Mouse (Mus musculus) intestine, embryonic 14.5 days (tissue): Measurements from ENCODE around the gene Zbtb48. TPM values are rescaled to one million over a fixed set of nuclear protein-coding genes. Genes with fewer than 3 reads are reported as not detected.
A peak's percentile ranks its signal among the peaks of the same experiment; 100 is the strongest.

ENCODE experiments used
- ATAC-seq: fragments of 200-750 bp; cut with Nextera tagmentation; replicated peaks from 2 replicates; pipeline ENCODE4 v1.8.0; 2017; ENCODE audit warnings: low read depth, moderate number of reproducible peaks, moderate TSS enrichment, moderate library complexity; ENCODE audit not compliant: low FRiP score, low TSS enrichment
- DNase-seq: peaks from one replicate; pipeline ENCODE4 v3.0.0-alpha.2; 2018; ENCODE audit warnings: low spot score
- H3K27ac ChIP-seq: fragments of 300-500 bp; sonication (generic); 2 replicates; pipeline ENCODE4 v1.5.1; 2014; ENCODE audit warnings: low read depth, mild to moderate bottlenecking, control low read depth
- H3K27me3 ChIP-seq: fragments of 300-500 bp; sonication (generic); replicated peaks from 2 replicates; pipeline ENCODE4 v1.6.1; 2014; ENCODE audit warnings: low read length, control low read depth; ENCODE audit not compliant: control insufficient read depth, insufficient read depth
- H3K36me3 ChIP-seq: fragments of 300-500 bp; sonication (generic); 2 replicates; pipeline ENCODE4 v1.6.1; 2014; ENCODE audit warnings: low read length, control low read depth; ENCODE audit not compliant: control insufficient read depth, insufficient read depth
- H3K4me1 ChIP-seq: fragments of 300-500 bp; sonication (generic); replicated peaks from 2 replicates; pipeline ENCODE4 v1.6.1; 2014; ENCODE audit warnings: low read length, control low read depth, mixed read lengths; ENCODE audit not compliant: control insufficient read depth, insufficient read depth
- H3K4me2 ChIP-seq: fragments of 300-500 bp; sonication (generic); 2 replicates; pipeline ENCODE4 v1.6.1; 2014; ENCODE audit warnings: low read length
- H3K4me3 ChIP-seq: fragments of 300-500 bp; sonication (generic); 2 replicates; pipeline ENCODE4 v1.5.1; 2014; ENCODE audit warnings: low read depth, low read length, control low read depth, mixed read lengths
- H3K9ac ChIP-seq: fragments of 300-500 bp; sonication (generic); 2 replicates; pipeline ENCODE4 v1.6.1; 2014; ENCODE audit warnings: mild to moderate bottlenecking, low read length
- H3K9me3 ChIP-seq: fragments of 300-500 bp; sonication (generic); 2 replicates; pipeline ENCODE4 v1.6.1; 2016; ENCODE audit warnings: low read length, control low read depth; ENCODE audit not compliant: control insufficient read depth
- WGBS: fragments of 180-500 bp; shearing (Covaris S2); extraction: QIAGEN DNeasy Blood & Tissue Kit; methylation state at CpG from one replicate; pipeline ENCODE4 v1.1.7; 2014; 5-methylcytosine and 5-hydroxymethylcytosine counted together
- polyA plus RNA-seq: library from polyadenylated mRNA; unstranded; fragments of >200 nt; fragmentation: Nextera tagmentation; extraction: Ambion mirVana; gene quantifications from 2 replicates; pipeline ENCODE4 v1.2.1, GENCODE M21; 2014

Zbtb48 gene
- polyA plus RNA-seq, 1 experiment from 2014 or later = 16.3 TPM

DNA sequence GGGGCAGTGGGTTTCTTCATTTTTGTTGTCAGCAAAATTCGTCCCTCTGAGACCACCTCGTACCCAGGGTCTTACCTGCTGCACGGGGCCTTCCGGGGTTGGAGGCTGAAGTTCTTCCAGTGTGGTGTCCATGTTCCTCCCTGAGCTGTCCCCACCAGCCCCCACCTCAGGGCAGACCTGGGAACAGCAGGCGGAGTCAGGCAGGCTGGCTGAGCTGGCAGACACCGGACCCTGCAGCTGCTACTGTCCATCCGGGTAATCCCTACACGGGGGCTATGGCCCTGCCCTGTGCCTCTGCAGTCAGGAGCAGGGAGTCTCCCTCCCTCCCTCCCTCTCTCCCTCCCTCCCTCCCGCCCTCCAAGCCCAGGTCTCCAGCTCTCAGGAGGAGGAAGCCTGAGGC, 43.9 kb downstream of the Zbtb48 start:
- Histone ChIP-seq H3K27me3 (no peaks in the 10 kb centered on the region), H3K4me2 (no peak overlapping the region), H3K9me3 (no peaks in the 10 kb centered on the region), H3K9ac (no peak overlapping the region), H3K4me3 (no peak overlapping the region), H3K27ac (no peak overlapping the region), H3K36me3 (peaks cover 46% of the 10 kb centered on the region), H3K4me1 (peaks cover 12% of the 10 kb centered on the region)
- DNase-seq (no peak), ATAC-seq (no peak)
- 38% methylated on average over 8 of the region's 9 CpGs for WGBS

DNA sequence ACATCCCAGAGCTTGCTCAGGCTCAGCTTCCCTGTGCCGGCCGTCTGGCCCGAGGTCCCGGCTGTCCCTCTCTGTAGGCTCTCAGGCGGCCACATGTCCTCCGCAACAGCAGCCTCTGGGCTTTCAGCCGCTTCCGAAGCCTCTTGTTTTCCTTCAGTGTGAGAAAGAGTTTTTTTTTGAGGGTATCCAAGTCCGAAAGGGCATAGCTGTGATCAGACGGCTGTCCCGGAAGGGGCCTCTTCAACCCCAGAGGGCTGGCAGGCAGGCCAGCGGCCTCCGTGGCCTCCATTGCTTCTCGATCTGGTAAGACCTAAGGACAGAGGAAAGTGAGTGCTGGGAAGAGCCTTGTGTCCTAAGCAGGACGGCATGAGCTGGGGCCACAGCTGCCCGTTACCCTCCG, 44.4 kb downstream of the Zbtb48 start:
- Histone ChIP-seq H3K9me3 (no peaks in the 10 kb centered on the region), H3K27me3 (no peaks in the 10 kb centered on the region), H3K27ac (no peak overlapping the region), H3K4me2 (no peak overlapping the region), H3K9ac (no peak overlapping the region), H3K4me1 (peaks cover 10% of the 10 kb centered on the region), H3K4me3 (no peak overlapping the region), H3K36me3 (peaks cover 49% of the 10 kb centered on the region)
- DNase-seq = no peak
- no peak for ATAC-seq
- WGBS = 61% methylated on average over 17 of the region's 17 CpGs

DNA sequence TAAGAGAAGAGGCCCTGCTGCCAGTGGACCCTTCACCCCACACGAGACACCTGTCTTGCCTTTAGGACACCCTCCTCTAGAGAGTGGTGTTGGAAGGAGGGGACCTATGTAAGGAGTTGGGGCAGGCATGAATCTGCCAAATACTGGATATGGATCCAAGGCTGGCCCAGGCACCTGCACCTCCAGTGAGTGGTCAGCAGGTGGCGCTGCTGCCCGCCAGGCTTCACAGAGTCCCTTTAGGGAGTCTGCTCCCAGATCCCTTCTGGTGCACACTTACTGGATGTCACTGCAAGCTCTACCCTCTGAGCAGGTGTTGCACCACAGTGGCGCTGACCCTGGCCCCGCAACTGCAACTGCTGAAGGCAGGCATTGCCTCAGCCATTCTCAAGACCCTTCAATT, 46.1 kb downstream of the Zbtb48 start:
- no peaks in the 10 kb centered on the region for H3K27me3 ChIP-seq
- no peak overlapping the region for H3K9ac ChIP-seq
- H3K4me2 ChIP-seq = no peak overlapping the region
- 17% methylated on average over 5 of the region's 5 CpGs for WGBS
- H3K27ac ChIP-seq = no peak overlapping the region
- H3K36me3 ChIP-seq = peaks cover 59% of the 10 kb centered on the region
- no peaks in the 10 kb centered on the region for H3K4me1 ChIP-seq
- no peak overlapping the region for H3K4me3 ChIP-seq
- DNase-seq (peak; percentile 91), ATAC-seq (peak; percentile 67)
- no peaks in the 10 kb centered on the region for H3K9me3 ChIP-seq

DNA sequence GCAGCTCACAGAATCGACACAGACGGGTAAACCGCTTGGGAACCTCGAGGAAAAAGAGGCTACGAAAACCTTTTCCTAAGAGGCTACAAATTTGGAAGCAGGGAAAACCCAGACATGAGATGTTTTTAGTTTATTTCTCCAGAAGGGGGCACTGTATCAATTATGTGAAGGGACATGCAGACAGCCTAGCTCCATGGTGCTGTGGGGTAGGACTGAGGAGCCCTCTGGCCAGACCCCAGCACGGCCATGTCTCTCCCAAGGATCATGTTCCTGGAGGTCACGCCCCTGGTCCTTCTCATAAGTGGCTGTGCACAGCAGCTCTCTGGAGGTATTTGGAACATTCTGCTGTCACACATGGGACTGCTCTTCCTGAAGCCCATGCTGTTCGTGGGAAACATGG, 46.8 kb downstream of the Zbtb48 start:
- ATAC-seq = no peak
- Histone ChIP-seq H3K27ac (no peak overlapping the region), H3K9me3 (no peaks in the 10 kb centered on the region), H3K36me3 (peaks cover 60% of the 10 kb centered on the region), H3K4me1 (no peaks in the 10 kb centered on the region), H3K27me3 (no peaks in the 10 kb centered on the region), H3K9ac (no peak overlapping the region), H3K4me3 (no peak overlapping the region), H3K4me2 (no peak overlapping the region)
- WGBS = 80% methylated on average over 8 of the region's 8 CpGs
- no peak for DNase-seq

DNA sequence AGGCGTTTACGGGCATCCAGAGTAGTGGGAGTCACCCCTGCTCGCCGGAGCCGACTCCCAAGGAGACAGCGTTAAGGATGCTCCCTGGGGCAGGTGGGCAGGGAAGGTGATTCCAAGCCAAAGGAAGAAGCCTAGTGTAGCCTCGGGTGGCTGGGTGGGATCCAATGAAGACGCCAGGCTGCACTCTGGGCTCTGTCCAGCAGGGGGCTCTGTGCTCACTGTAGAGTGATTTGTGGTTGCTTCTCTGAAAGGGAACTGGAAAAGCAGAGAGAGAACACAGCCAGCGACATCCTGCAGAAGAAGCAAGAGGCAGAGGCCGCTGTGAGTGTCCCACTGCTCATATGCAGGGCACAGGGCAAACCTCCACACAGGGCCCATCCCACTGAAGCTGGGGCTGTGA, 49.7 kb downstream of the Zbtb48 start:
- peak; percentile 98 for DNase-seq
- 0 out of 2 replicates have a peak, but pooled peaks cover 3% of the 10 kb centered on the region for H3K9me3 ChIP-seq
- ATAC-seq = no peak
- H3K27me3 ChIP-seq = no peaks in the 10 kb centered on the region
- no peaks in the 10 kb centered on the region for H3K4me1 ChIP-seq
- H3K27ac ChIP-seq = no peak overlapping the region
- no peak overlapping the region for H3K9ac ChIP-seq
- peaks cover 78% of the 10 kb centered on the region for H3K36me3 ChIP-seq
- H3K4me3 ChIP-seq = no peak overlapping the region
- WGBS = 48% methylated on average over 10 of the region's 10 CpGs
- no peak overlapping the region for H3K4me2 ChIP-seq

DNA sequence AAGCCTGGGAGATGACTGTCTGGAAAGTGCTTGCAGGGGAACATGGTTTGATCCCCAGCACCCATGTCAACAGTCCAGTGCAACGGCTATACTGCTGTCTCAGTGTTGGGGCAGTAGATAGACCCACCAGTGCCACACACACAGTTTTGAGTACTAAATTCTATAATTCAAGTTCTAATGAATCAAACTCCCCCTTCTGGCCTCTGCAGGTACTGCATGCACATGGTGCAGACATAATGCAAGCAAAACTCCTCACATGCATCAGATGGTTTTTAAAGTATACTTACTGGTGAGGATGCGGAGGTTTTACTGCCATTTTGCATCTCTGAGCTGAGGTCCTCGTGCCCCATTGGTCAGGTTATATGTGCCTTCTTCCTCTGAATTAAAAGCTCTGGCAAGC, 52.0 kb downstream of the Zbtb48 start:
- whole genome bisulfite sequencing = 89% methylated on average over 3 of the region's 3 CpGs
- 0 out of 2 replicates have a peak, but pooled peaks cover 3% of the 10 kb centered on the region for H3K9me3 ChIP-seq

DNA sequence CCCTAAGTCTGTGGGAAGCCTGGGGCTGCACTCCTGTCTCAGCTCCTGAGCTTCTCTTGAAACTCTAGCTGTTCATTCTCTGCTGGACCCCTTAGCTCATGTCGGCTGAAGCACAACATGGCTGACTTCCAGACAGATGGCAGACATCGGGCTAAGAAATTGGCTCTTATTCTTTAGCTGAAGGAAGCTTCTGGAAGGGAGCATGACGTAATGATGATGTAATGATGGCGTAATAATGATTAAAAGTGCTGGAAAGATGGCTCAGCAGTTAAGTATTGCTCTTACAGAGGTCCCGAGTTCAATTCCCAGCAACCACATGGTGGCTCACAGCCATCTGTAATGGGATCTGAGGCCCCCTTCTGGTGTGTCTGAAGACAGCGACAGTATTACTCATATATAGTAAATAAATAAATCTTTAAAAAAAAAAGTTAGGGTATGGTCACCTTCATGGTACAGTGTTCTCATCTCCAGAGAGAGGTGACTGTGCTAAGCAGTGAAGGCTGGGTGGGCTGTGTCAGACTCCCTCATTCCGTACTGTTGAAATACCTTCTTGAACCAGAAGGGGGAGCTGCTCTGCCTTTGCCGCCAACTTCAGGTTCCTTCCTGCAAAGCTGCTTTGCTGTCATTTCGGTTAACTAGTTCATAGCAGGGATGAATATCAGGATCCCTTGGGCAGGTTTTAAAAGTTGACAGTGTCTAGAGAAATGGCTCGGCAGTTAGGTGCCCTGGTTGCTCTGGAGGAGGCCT, 55.1 kb downstream of the Zbtb48 start:
- H3K27me3 ChIP-seq = no peaks in the 10 kb centered on the region
- no peak overlapping the region; the same call in 1 of the 2 replicates for H3K4me3 ChIP-seq
- 71% methylated on average over 10 of the region's 10 CpGs for WGBS
- peaks cover 71% of the 10 kb centered on the region for H3K36me3 ChIP-seq
- no peak overlapping the region for H3K4me2 ChIP-seq
- no peak overlapping the region for H3K9ac ChIP-seq
- no peaks in the 10 kb centered on the region for H3K4me1 ChIP-seq
- no peak overlapping the region for H3K27ac ChIP-seq
- no peak for ATAC-seq
- no peak for DNase-seq
- H3K9me3 ChIP-seq = 0 out of 2 replicates have a peak, but pooled peaks cover 3% of the 10 kb centered on the region

More for the DNA sequence above, 52.0 kb downstream of the Zbtb48 start:
- H3K4me3 ChIP-seq = no peak overlapping the region
- no peak overlapping the region for H3K9ac ChIP-seq
- H3K4me2 ChIP-seq = no peak overlapping the region
- peaks cover 73% of the 10 kb centered on the region for H3K36me3 ChIP-seq
- peak; percentile 72 for DNase-seq
- no peaks in the 10 kb centered on the region for H3K4me1 ChIP-seq
- no peak overlapping the region for H3K27ac ChIP-seq
- no peak for ATAC-seq
- no peaks in the 10 kb centered on the region for H3K27me3 ChIP-seq
